Mouse (Mus musculus) kidney, embryonic 16.5 days (tissue): ENCODE data around the gene Xylt1. TPM values are rescaled to one million over a fixed set of nuclear protein-coding genes. Genes with fewer than 3 reads are reported as not detected.

Experiments used
- ATAC-seq: fragments of 200-750 bp; cut with Nextera tagmentation; 2 replicates; pipeline ENCODE4 v1.8.0; 2017; ENCODE audit warnings: moderate TSS enrichment; ENCODE audit not compliant: low FRiP score, low TSS enrichment
- H3K27ac ChIP-seq: fragments of 300-500 bp; sonication (generic); 2 replicates; pipeline ENCODE4 v1.5.1; 2014; ENCODE audit warnings: low read length
- H3K27me3 ChIP-seq: fragments of 300-500 bp; sonication (generic); 2 replicates; pipeline ENCODE4 v1.6.1; 2014; ENCODE audit warnings: low read length, control low read depth, mixed read lengths; ENCODE audit not compliant: insufficient read depth
- H3K36me3 ChIP-seq: fragments of 300-500 bp; sonication (generic); 2 replicates; pipeline ENCODE4 v1.6.1; 2014; ENCODE audit warnings: low read length, control low read depth, mixed read lengths; ENCODE audit not compliant: insufficient read depth
- H3K4me1 ChIP-seq: fragments of 300-500 bp; sonication (generic); 2 replicates; pipeline ENCODE4 v1.6.1; 2014; ENCODE audit warnings: low read length, control low read depth, mixed read lengths; ENCODE audit not compliant: insufficient read depth
- H3K4me2 ChIP-seq: fragments of 300-500 bp; sonication (generic); replicated peaks from 2 replicates; pipeline ENCODE4 v1.6.1; 2014; ENCODE audit warnings: low read depth, low read length
- H3K4me3 ChIP-seq: fragments of 300-500 bp; sonication (generic); 2 replicates; pipeline ENCODE4 v1.5.1; 2014; ENCODE audit warnings: mild to moderate bottlenecking, low read length
- H3K9ac ChIP-seq: fragments of 300-500 bp; sonication (generic); replicated peaks from 2 replicates; pipeline ENCODE4 v1.6.1; 2014; ENCODE audit warnings: low read length
- H3K9me3 ChIP-seq: fragments of 300-500 bp; sonication (generic); 2 replicates; pipeline ENCODE4 v1.6.1; 2016; ENCODE audit warnings: low read length, control low read depth
- WGBS: fragments of 180-500 bp; shearing (Covaris S2); extraction: QIAGEN DNeasy Blood & Tissue Kit; methylation state at CpG from one replicate; pipeline ENCODE4 v1.1.7; 2014; 5-methylcytosine and 5-hydroxymethylcytosine counted together
- polyA plus RNA-seq: library from polyadenylated mRNA; unstranded; fragments of >200 nt; fragmentation: Nextera tagmentation; extraction: Ambion mirVana; gene quantifications from 2 replicates; pipeline ENCODE4 v1.2.1, GENCODE M21; 2015

Gene Xylt1
- polyA plus RNA-seq, 1 experiment from 2014 or later, result 1.6 TPM

DNA sequence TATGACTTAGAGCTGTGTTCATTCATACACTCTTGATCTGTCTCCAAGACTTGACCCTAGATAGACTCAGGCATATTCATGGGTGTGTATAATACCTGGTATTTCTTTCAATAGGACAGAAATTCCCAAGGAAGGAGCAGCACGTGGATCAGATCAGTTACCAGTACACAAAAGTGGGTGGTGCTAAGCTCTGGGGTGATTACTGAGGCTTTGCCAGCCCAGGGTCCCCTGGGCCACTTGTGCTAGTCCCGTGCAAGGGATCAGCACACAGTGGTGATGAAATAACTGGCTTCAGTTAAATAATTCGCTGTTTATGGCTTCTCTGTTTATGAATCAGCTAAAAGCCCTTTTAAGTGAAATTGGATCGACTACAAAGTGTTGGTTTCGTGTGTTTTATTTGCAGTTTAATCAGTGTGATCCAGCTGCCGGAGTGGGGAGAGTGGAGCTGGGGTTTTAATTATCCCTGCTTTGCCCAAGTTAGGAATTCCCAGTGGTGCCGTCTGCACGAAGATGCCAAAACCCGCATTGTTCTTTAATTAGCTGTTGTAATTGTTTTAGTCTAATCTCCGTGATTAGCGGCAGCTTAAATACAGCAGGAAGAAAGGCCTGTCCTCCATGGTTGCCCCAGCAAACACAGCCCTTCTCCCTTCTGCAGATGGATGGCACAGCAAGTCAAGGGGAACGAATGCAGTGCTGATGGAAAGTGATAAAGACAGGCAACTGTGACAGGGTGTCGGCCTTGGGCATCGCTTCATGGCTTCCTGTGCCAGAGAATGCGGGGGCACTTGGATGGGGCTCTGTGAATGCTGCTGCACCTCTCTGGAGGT lies 120.8 kb downstream of the Xylt1 start:
- H3K4me3 ChIP-seq, result no peak overlapping the region
- WGBS, result 66% methylated on average over 15 of the region's 15 CpGs
- H3K27ac ChIP-seq, result no peak overlapping the region
- no peak overlapping the region for H3K4me2 ChIP-seq
- peaks cover 6% of the 10 kb centered on the region for H3K9me3 ChIP-seq
- no peaks in the 10 kb centered on the region for H3K27me3 ChIP-seq
- H3K4me1 ChIP-seq, result no peaks in the 10 kb centered on the region
- H3K36me3 ChIP-seq, result no peaks in the 10 kb centered on the region
- H3K9ac ChIP-seq, result no peak overlapping the region
- no peak for ATAC-seq

DNA sequence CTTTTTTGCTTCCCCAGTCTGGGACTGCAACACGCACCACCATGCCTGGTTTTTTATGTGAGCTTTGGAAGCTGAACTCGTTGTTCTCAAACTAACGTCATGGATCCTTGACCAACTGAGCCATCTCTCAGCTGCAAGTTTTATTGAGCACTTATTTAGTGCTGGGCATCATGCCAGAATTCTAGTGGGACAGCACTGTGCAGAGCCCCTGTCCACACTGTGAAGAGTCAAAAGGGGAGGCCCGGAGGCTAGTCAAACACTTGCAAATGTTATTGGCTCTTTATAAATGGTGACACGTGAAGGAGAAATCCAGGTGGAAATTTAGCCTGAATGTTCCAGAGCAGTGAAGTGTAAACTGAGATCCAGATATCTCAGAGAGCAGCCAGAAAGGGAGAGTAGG lies 121.6 kb downstream of the Xylt1 start:
- Histone ChIP-seq H3K4me1 (0 out of 2 replicates have a peak, but pooled peaks cover 2% of the 10 kb centered on the region), H3K36me3 (no peaks in the 10 kb centered on the region), H3K9me3 (peaks cover 6% of the 10 kb centered on the region), H3K9ac (no peak overlapping the region), H3K4me3 (no peak overlapping the region), H3K27me3 (no peaks in the 10 kb centered on the region), H3K27ac (no peak overlapping the region), H3K4me2 (no peak overlapping the region)
- WGBS, result 74% methylated on average over 5 of the region's 5 CpGs
- no peak for ATAC-seq

DNA sequence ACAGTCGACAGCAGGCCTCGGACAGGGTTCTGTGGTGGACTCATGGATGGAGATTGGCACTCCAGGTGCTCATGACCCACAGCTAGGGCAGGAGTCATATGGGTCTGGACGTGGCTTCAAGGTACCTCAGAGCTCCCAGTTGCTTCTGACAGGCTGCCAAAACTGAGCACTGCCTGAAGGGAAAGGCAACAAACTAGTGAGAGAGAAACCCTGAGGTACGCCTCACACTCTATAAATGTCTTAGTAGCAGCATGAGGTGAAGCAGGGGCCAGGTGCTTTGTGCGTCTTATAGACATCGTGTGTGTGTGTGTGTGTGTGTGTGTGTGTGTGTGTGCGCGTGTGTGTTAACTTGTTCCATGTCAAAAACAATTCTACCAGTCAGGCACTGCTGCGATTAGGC lies 122.9 kb downstream of the Xylt1 start:
- no peaks in the 10 kb centered on the region for H3K27me3 ChIP-seq
- no peaks in the 10 kb centered on the region for H3K36me3 ChIP-seq
- peaks cover 6% of the 10 kb centered on the region for H3K9me3 ChIP-seq
- no peak overlapping the region for H3K9ac ChIP-seq
- H3K4me3 ChIP-seq, result no peak overlapping the region
- WGBS, result 86% methylated on average over 9 of the region's 9 CpGs
- no peak for ATAC-seq
- peaks cover 8% of the 10 kb centered on the region; the same call in 1 of the 2 replicates for H3K4me1 ChIP-seq
- no peak overlapping the region for H3K4me2 ChIP-seq
- H3K27ac ChIP-seq, result no peak overlapping the region

DNA sequence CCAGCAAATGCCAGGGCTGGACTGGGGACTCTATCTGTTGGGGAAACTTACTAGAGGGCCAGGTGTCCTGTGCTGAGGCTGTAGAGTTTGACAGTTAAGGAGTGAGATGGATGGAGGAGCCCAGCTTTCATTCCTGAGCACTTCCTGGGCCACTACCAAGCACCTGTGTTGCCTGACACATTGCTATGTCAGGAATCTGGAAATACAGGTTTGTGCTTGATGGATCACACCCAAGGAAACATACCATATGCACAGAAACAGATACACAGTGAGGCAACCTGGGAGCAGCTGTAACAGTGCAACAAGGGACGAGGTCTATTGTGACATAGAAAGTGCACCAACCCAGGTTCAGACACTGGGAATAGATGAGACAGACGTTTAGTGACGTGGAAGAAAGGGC lies 125.0 kb downstream of the Xylt1 start:
- Histone ChIP-seq H3K4me2 (no peak overlapping the region), H3K4me3 (no peak overlapping the region), H3K4me1 (peaks cover 8% of the 10 kb centered on the region; the same call in 1 of the 2 replicates), H3K9me3 (peaks cover 6% of the 10 kb centered on the region), H3K9ac (no peak overlapping the region), H3K27ac (no peak overlapping the region), H3K27me3 (no peaks in the 10 kb centered on the region), H3K36me3 (no peaks in the 10 kb centered on the region)
- ATAC-seq, result peak; percentile 33; the same call in 1 of the 2 replicates
- 84% methylated on average over 3 of the region's 3 CpGs for WGBS

DNA sequence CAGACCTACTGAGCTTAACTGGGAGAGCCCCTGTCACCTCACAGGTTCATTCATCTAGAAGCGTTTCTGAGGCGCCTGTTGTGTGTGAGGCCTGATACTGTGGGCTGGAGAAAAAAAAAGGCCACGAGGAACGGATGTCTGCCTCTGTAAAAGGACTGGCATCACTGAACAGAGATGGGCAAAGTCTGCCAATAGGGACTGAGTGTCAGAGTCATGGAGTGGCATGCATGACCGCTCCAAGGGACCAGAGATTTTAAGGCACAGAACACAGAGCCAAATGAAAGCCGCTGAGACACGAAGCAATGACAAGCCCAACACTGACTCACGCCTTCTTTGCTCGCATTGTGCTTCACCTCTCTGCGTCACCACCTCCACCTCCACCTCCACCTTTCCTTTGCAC lies 126.6 kb downstream of the Xylt1 start:
- no peak for ATAC-seq
- Histone ChIP-seq H3K9me3 (no peaks in the 10 kb centered on the region), H3K4me3 (no peak overlapping the region), H3K9ac (no peak overlapping the region), H3K4me2 (no peak overlapping the region), H3K27ac (no peak overlapping the region), H3K36me3 (no peaks in the 10 kb centered on the region), H3K27me3 (no peaks in the 10 kb centered on the region), H3K4me1 (peaks cover 8% of the 10 kb centered on the region; the same call in 1 of the 2 replicates)
- WGBS, result 73% methylated on average over 10 of the region's 10 CpGs

DNA sequence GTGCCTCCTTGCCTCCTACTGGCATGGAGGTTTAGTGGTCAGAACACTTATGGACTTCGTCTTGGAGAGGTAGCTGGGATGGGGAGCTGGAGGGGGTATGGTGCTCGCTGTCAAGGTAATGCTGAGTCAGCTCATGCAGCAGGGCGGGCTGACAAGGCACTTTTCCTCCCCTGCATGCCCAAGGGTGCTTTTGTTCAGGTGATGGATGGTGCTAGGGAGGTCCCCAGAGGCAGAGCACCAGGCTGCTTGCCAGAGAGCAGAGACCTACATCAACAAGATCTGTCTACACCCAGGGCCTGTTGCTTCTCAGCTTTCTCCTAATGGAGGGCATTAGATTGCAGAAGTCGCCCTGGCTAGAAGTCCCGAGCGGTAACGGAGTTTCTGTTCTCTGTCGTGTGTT lies 127.3 kb downstream of the Xylt1 start:
- Histone ChIP-seq H3K36me3 (no peaks in the 10 kb centered on the region), H3K4me1 (peaks cover 8% of the 10 kb centered on the region; the same call in 1 of the 2 replicates), H3K9me3 (no peaks in the 10 kb centered on the region), H3K4me3 (no peak overlapping the region), H3K27ac (no peak overlapping the region), H3K4me2 (no peak overlapping the region), H3K9ac (no peak overlapping the region), H3K27me3 (no peaks in the 10 kb centered on the region)
- 38% methylated on average over 8 of the region's 8 CpGs for WGBS
- ATAC-seq, result no peak

DNA sequence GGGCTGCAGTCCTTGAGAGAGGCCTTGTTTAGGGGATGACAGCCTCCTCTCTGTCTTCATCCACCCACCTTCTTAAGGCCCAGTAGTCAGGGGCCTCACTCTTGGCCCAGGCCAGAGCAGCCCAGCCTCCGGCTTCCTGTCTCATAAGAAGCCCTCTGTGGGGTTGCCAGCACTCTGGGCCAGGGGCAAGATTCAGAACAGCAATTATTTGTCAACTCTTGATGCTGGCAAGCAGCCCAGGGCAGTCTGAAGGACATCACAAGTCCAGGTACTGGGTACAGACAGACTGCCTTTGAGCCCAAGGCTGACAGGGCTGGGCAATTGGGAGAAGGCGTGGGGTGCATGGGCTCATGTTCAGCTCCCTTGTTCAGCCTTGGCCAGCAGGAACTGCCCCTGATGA lies 129.3 kb downstream of the Xylt1 start:
- H3K9me3 ChIP-seq, result no peaks in the 10 kb centered on the region
- no peaks in the 10 kb centered on the region for H3K27me3 ChIP-seq
- no peak for ATAC-seq
- H3K27ac ChIP-seq, result no peak overlapping the region
- 93% methylated on average over 2 of the region's 2 CpGs for WGBS
- no peak overlapping the region for H3K4me2 ChIP-seq
- H3K4me3 ChIP-seq, result no peak overlapping the region
- peaks cover 8% of the 10 kb centered on the region; the same call in 1 of the 2 replicates for H3K4me1 ChIP-seq
- H3K9ac ChIP-seq, result no peak overlapping the region
- no peaks in the 10 kb centered on the region for H3K36me3 ChIP-seq

DNA sequence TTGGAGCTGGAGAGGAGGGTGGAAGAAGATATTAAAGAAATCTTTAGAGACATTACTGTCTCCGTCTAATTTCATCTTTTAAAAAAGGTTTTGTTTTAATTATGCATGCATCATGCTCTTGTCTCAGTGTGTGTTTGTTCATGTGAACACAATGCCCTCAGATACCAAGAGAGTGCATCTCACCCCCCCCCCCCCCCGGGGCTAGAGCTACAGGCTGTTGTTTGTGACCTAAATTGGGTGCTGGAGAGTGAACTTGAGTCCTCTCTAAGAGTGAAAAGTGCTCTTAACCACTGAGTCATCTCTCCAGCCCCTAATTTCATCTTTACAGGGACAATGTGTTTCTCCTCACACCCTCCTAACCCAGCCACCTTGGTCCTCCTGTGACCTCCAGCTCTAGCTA lies 131.5 kb downstream of the Xylt1 start:
- Histone ChIP-seq H3K9me3 (no peaks in the 10 kb centered on the region), H3K27me3 (no peaks in the 10 kb centered on the region), H3K4me1 (peaks cover 6% of the 10 kb centered on the region; the same call in 1 of the 2 replicates), H3K36me3 (no peaks in the 10 kb centered on the region), H3K27ac (no peak overlapping the region), H3K9ac (no peak overlapping the region), H3K4me2 (no peak overlapping the region), H3K4me3 (no peak overlapping the region)
- WGBS, result 82% methylated on average over 2 of the region's 2 CpGs
- no peak for ATAC-seq

DNA sequence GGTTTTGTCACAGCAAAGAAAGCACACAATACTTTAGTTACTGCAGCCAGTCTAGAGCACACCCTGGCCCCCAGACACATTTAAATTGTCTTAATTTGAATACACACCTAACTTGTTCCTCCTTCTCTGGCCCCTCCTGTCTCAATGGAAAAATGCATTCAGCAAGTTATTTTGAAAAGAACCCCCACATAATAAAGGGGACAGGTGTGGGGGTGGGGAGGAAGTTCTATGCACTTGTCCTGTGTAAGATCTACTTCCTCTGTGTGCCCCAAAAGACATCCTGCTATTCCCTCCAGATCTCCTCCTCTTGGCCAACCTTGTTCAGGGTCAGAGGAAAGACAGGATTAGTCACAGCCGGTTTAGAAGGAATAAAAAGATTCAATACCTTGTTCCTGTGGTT lies 135.0 kb downstream of the Xylt1 start:
- no peak for ATAC-seq
- Histone ChIP-seq H3K9me3 (peaks cover 2% of the 10 kb centered on the region; the same call in 1 of the 2 replicates), H3K9ac (no peak overlapping the region), H3K27me3 (no peaks in the 10 kb centered on the region), H3K36me3 (no peaks in the 10 kb centered on the region), H3K27ac (no peak overlapping the region), H3K4me3 (no peak overlapping the region), H3K4me2 (no peak overlapping the region), H3K4me1 (no peaks in the 10 kb centered on the region)
- 67% methylated on average over 1 of the region's 1 CpGs for WGBS

DNA sequence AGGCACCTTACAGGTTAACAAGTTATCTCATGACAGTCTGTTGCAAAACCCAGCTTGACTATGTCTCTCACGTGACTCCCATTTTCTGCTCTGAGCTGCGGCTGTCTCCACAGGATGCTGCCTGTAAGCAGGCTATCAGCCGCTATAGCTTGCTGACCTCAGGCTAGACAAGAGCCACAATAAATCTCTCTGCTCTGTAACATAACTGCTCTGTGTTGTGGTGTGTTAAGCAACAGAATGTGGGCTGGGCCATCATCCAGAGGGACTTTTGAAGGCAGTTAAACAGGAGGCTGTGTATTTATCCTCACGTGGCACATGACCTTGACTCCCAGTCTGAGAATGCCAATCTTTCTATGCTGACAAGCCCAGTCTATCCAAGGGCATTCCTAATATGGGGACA lies 136.1 kb downstream of the Xylt1 start:
- Histone ChIP-seq H3K4me3 (no peak overlapping the region), H3K36me3 (no peaks in the 10 kb centered on the region), H3K9ac (no peak overlapping the region), H3K4me1 (no peaks in the 10 kb centered on the region), H3K27ac (no peak overlapping the region), H3K4me2 (no peak overlapping the region), H3K9me3 (peaks cover 8% of the 10 kb centered on the region; the same call in 1 of the 2 replicates), H3K27me3 (no peaks in the 10 kb centered on the region)
- 23% methylated on average over 4 of the region's 4 CpGs for WGBS
- ATAC-seq, result no peak
